Mouse (Mus musculus): ENCODE data around the gene Zdhhc5. TPM values are rescaled to one million over a fixed set of nuclear protein-coding genes. Genes with fewer than 3 reads are reported as not detected.

Gene Zdhhc5
- polyA plus RNA-seq (2017; shearing (Covaris generic)): 23.3 TPM

GRCm38 (mm10) chr2:84714811-84715561 is at the start of gene Zdhhc5:
TSS of gene Zdhhc5 (minus strand) at chr2:84715180.

GRCm38 (mm10) chr2:84743561-84743960 is 28.6 kb upstream of the Zdhhc5 start, which contains the start of gene Gm19426:
TSS of gene Gm19426 (minus strand) at chr2:84743655.

GRCm38 (mm10) chr2:84733579-84734300 is 18.8 kb upstream of the Zdhhc5 start, which contains the start of gene Ypel4:
TSS of gene Ypel4 (plus strand) at chr2:84734058.

GRCm38 (mm10) chr2:84727172-84727858 is 12.3 kb upstream of the Zdhhc5 start, which contains the start of gene Clp1:
TSS of gene Clp1 (minus strand) at chr2:84727350.

GRCm38 (mm10) chr2:84679016-84679415 is 36.0 kb downstream of the Zdhhc5 start, which contains the start of gene Tmx2:
TSS of gene Tmx2 (minus strand) at chr2:84679140.

GRCm38 (mm10) chr2:84677968-84678880 is 36.8 kb downstream of the Zdhhc5 start, which contains the start of the genes Gm28635 and Med19:
TSS of gene Gm28635 (minus strand) at chr2:84678041.
TSS of gene Med19 (plus strand) at chr2:84678402.

GRCm38 (mm10) chr2:84670569-84670933 is 44.4 kb downstream of the Zdhhc5 start, which contains the start of gene Selenoh:
TSS of gene Selenoh (minus strand) at chr2:84670770.

GRCm38 (mm10) chr2:84658806-84659205 is 56.2 kb downstream of the Zdhhc5 start, which contains the start of gene Btbd18:
TSS of gene Btbd18 (plus strand) at chr2:84659079.

GRCm38 (mm10) chr2:84650464-84651195 is 64.3 kb downstream of the Zdhhc5 start, which contains the start of gene Ctnnd1:
TSS of gene Ctnnd1 (minus strand) at chr2:84650765.

Other genes starting within 250 kb of the Zdhhc5 start
- 15.4 TPM for gene Tfpi, start 238.4 kb downstream of the Zdhhc5 start, polyA plus RNA-seq (2017; shearing (Covaris generic))
- gene Ctnnd1, start 64.4 kb downstream of the Zdhhc5 start, polyA plus RNA-seq (2017; shearing (Covaris generic)): 2.3 TPM
- gene Btbd18, start 56.1 kb downstream of the Zdhhc5 start, polyA plus RNA-seq (2017; shearing (Covaris generic)): 0.30 TPM
- gene Selenoh, start 44.4 kb downstream of the Zdhhc5 start, polyA plus RNA-seq (2017; shearing (Covaris generic)): 102 TPM
- gene Gm28635, start 37.1 kb downstream of the Zdhhc5 start, polyA plus RNA-seq (2017; shearing (Covaris generic)): not detected
- gene Med19, start 36.8 kb downstream of the Zdhhc5 start, polyA plus RNA-seq (2017; shearing (Covaris generic)): 42.9 TPM
- gene Tmx2, start 36.0 kb downstream of the Zdhhc5 start, polyA plus RNA-seq (2017; shearing (Covaris generic)): 115 TPM
- gene Clp1, start 12.2 kb upstream of the Zdhhc5 start, polyA plus RNA-seq (2017; shearing (Covaris generic)): 69.3 TPM
- 1.2 TPM for gene Ypel4, start 18.9 kb upstream of the Zdhhc5 start, polyA plus RNA-seq (2017; shearing (Covaris generic))
- gene Gm19426, start 28.5 kb upstream of the Zdhhc5 start, polyA plus RNA-seq (2017; shearing (Covaris generic)): not detected
- gene Serping1, start 60.3 kb upstream of the Zdhhc5 start, polyA plus RNA-seq (2017; shearing (Covaris generic)): not detected
- gene Ube2l6, start 83.6 kb upstream of the Zdhhc5 start, polyA plus RNA-seq (2017; shearing (Covaris generic)): 53.5 TPM
- gene Smtnl1, start 107.5 kb upstream of the Zdhhc5 start, polyA plus RNA-seq (2017; shearing (Covaris generic)): not detected
- 37.3 TPM for gene Timm10, start 111.8 kb upstream of the Zdhhc5 start, polyA plus RNA-seq (2017; shearing (Covaris generic))
- 8.3 TPM for gene Slc43a1, start 123.7 kb upstream of the Zdhhc5 start, polyA plus RNA-seq (2017; shearing (Covaris generic))
- not detected for gene Rtn4rl2, start 171.5 kb upstream of the Zdhhc5 start, polyA plus RNA-seq (2017; shearing (Covaris generic))
- gene Slc43a3, start 221.4 kb upstream of the Zdhhc5 start, polyA plus RNA-seq (2017; shearing (Covaris generic)): 9.2 TPM